ENCODE assay signal across 8 mouse cellular contexts in genomic region chr11:75152603-75153557, GRCm38 (mm10). TPM values are rescaled to one million over a fixed set of nuclear protein-coding genes. Genes with fewer than 3 reads are reported as not detected.
DNase-seq lines count a peak whose midpoint lies in the region; ATAC-seq lines count a peak whose summit lies in the region.

No protein-coding gene starts in this region.

- no peak overlapping the region for H3K4me2 ChIP-seq in embryonic facial prominence, embryonic 14.5 days (ENCODE audit: low read depth, low read length)
- no peak overlapping the region for H3K4me2 ChIP-seq in kidney, embryonic 14.5 days (replicated peaks; ENCODE audit: low read depth, low read length)
- H3K4me2 ChIP-seq in forebrain, embryonic 12.5 days: no peak overlapping the region

- 0 out of 2 replicates have a peak overlapping the region, but pooled peaks have one; percentile 1 for H3K27ac ChIP-seq in embryonic facial prominence, embryonic 14.5 days (replicated peaks; ENCODE audit: low read depth, low read length)
- peak overlapping the region; percentile 86 for H3K27ac ChIP-seq in kidney, embryonic 14.5 days (ENCODE audit: low read depth, low read length)
- no peak overlapping the region for H3K27ac ChIP-seq in forebrain, embryonic 12.5 days

- H3K36me3 ChIP-seq in embryonic facial prominence, embryonic 14.5 days (ENCODE audit: control insufficient read depth, insufficient read depth, low read length): peaks cover 29% of the 10 kb centered on the region
- peaks cover 21% of the 10 kb centered on the region; the same call in 1 of the 2 replicates for H3K36me3 ChIP-seq in kidney, embryonic 14.5 days (ENCODE audit: control insufficient read depth, insufficient read depth, low read length)
- H3K36me3 ChIP-seq in forebrain, embryonic 12.5 days (replicated peaks): peaks cover 26% of the 10 kb centered on the region

- DNase-seq in adrenal gland, adult (ENCODE audit: inconsistent age in 2 of 2, low spot score in 1 of 2): peak; percentile 50 to 70
- no peak for DNase-seq in adrenal gland, adult 8-10 months
- peak; percentile 91 for DNase-seq in 416B (ENCODE audit: low read depth)
- DNase-seq in embryonic facial prominence, embryonic 14.5 days (ENCODE audit: low spot score): no peak
- DNase-seq in natural killer cell, adult 2 months (ENCODE audit: low spot score in 2 of 2): peak; percentile 44 to 58
- DNase-seq in yolk sac, embryonic 10.5 days (ENCODE audit: low spot score): no peak

- H3K4me1 ChIP-seq in embryonic facial prominence, embryonic 14.5 days (ENCODE audit: control insufficient read depth, insufficient read depth, low read length): peaks cover 9% of the 10 kb centered on the region
- peaks cover 24% of the 10 kb centered on the region for H3K4me1 ChIP-seq in kidney, embryonic 14.5 days (ENCODE audit: control insufficient read depth, insufficient read depth, low read length)
- peaks cover 1% of the 10 kb centered on the region; the same call in 1 of the 2 replicates for H3K4me1 ChIP-seq in forebrain, embryonic 12.5 days

- no peaks in the 10 kb centered on the region for H3K9me3 ChIP-seq in embryonic facial prominence, embryonic 14.5 days (ENCODE audit: control insufficient read depth, low read length)
- no peaks in the 10 kb centered on the region for H3K9me3 ChIP-seq in kidney, embryonic 14.5 days (ENCODE audit: control insufficient read depth, low read length)
- H3K9me3 ChIP-seq in forebrain, embryonic 12.5 days: no peaks in the 10 kb centered on the region

- H3K27me3 ChIP-seq in embryonic facial prominence, embryonic 14.5 days (replicated peaks; ENCODE audit: control insufficient read depth, insufficient read depth, low read length): no peaks in the 10 kb centered on the region
- H3K27me3 ChIP-seq in kidney, embryonic 14.5 days (ENCODE audit: control insufficient read depth, insufficient read depth, low read length): no peaks in the 10 kb centered on the region
- no peaks in the 10 kb centered on the region for H3K27me3 ChIP-seq in forebrain, embryonic 12.5 days

- no peak overlapping the region for H3K4me3 ChIP-seq in embryonic facial prominence, embryonic 14.5 days (ENCODE audit: low read depth, low read length)
- no peak overlapping the region for H3K4me3 ChIP-seq in kidney, embryonic 14.5 days (ENCODE audit: low read length)
- no peak overlapping the region for H3K4me3 ChIP-seq in forebrain, embryonic 12.5 days (replicated peaks)

- ATAC-seq in embryonic facial prominence, embryonic 14.5 days (ENCODE audit: low read depth): no peak
- peak; percentile 41; the same call in 1 of the 2 replicates for ATAC-seq in kidney, embryonic 14.5 days (ENCODE audit: low FRiP score, low TSS enrichment)
- ATAC-seq in forebrain, embryonic 12.5 days (ENCODE audit: low FRiP score): no peak

- H3K9ac ChIP-seq in embryonic facial prominence, embryonic 14.5 days (ENCODE audit: low read depth, low read length): no peak overlapping the region
- peak overlapping the region; percentile 23; the same call in 1 of the 2 replicates for H3K9ac ChIP-seq in kidney, embryonic 14.5 days (ENCODE audit: low read depth, low read length)
- H3K9ac ChIP-seq in forebrain, embryonic 12.5 days: no peak overlapping the region

- WGBS in embryonic facial prominence, embryonic 14.5 days: 73% methylated on average over 18 of the region's 18 CpGs
- WGBS in kidney, embryonic 14.5 days: 46% methylated on average over 18 of the region's 18 CpGs
- 84% methylated on average over 18 of the region's 18 CpGs for WGBS in forebrain, embryonic 12.5 days

RNA-seq across cellular contexts. Expression of gene Hic1, which starts 16.4 kb away (rescaled TPM):
- total RNA-seq in adrenal gland, adult 8-10 months (2022): 10 to 100 TPM in 2 of 4 experiments, 1 to 10 TPM in 2; 7.7 to 16.5 (median 11.4) TPM
- 13.1 and 17.8 TPM in 2 replicates for polyA plus RNA-seq in embryonic facial prominence, embryonic 14.5 days (2014; fragmentation: Nextera tagmentation; extraction: Ambion mirVana)
- 16.9 and 26.6 TPM in 2 replicates for polyA plus RNA-seq in kidney, embryonic 14.5 days (2014; fragmentation: Nextera tagmentation; extraction: Ambion mirVana)
- polyA plus RNA-seq in forebrain, embryonic 12.5 days (2016; fragmentation: Nextera tagmentation; extraction: Ambion mirVana): 3.2 and 4.4 TPM in 2 replicates

RNA-seq across cellular contexts. Expression of gene Ovca2, which starts 25.8 kb away (rescaled TPM):
- 10 to 100 TPM; 22.3 to 28.9 (median 25.9) TPM for total RNA-seq in adrenal gland, adult 8-10 months (2022)
- 23.1 and 26.5 TPM in 2 replicates for polyA plus RNA-seq in embryonic facial prominence, embryonic 14.5 days (2014; fragmentation: Nextera tagmentation; extraction: Ambion mirVana)
- 33.3 and 33.4 TPM in 2 replicates for polyA plus RNA-seq in kidney, embryonic 14.5 days (2014; fragmentation: Nextera tagmentation; extraction: Ambion mirVana)
- 24.3 and 25.3 TPM in 2 replicates for polyA plus RNA-seq in forebrain, embryonic 12.5 days (2016; fragmentation: Nextera tagmentation; extraction: Ambion mirVana)

RNA-seq across cellular contexts. Expression of gene Dph1, which starts 38.2 kb away (rescaled TPM):
- total RNA-seq in adrenal gland, adult 8-10 months (2022): 10 to 100 TPM; 32.3 to 46.1 (median 44.7) TPM
- polyA plus RNA-seq in embryonic facial prominence, embryonic 14.5 days (2014; fragmentation: Nextera tagmentation; extraction: Ambion mirVana): 22.5 and 23.8 TPM in 2 replicates
- 25.7 and 29.2 TPM in 2 replicates for polyA plus RNA-seq in kidney, embryonic 14.5 days (2014; fragmentation: Nextera tagmentation; extraction: Ambion mirVana)
- 15.7 and 16.6 TPM in 2 replicates for polyA plus RNA-seq in forebrain, embryonic 12.5 days (2016; fragmentation: Nextera tagmentation; extraction: Ambion mirVana)

RNA-seq across cellular contexts. Expression of gene Rtn4rl1, which starts 40.7 kb away (rescaled TPM):
- 10 to 100 TPM; 39.9 to 74.9 (median 58.7) TPM for total RNA-seq in adrenal gland, adult 8-10 months (2022)
- polyA plus RNA-seq in embryonic facial prominence, embryonic 14.5 days (2014; fragmentation: Nextera tagmentation; extraction: Ambion mirVana): 4.9 TPM in 2 replicates
- 2.7 and 4.2 TPM in 2 replicates for polyA plus RNA-seq in kidney, embryonic 14.5 days (2014; fragmentation: Nextera tagmentation; extraction: Ambion mirVana)
- 1.7 and 1.8 TPM in 2 replicates for polyA plus RNA-seq in forebrain, embryonic 12.5 days (2016; fragmentation: Nextera tagmentation; extraction: Ambion mirVana)

Comparison
In these comparisons a context has a peak if more than half of its experiments do, and no peak if none do; other contexts are left out.
1. DNase-seq: peak in adrenal gland, adult (2 of 2), 416B (single experiment) and natural killer cell, adult 2 months (2 of 2); none in adrenal gland, adult 8-10 months (single experiment), embryonic facial prominence, embryonic 14.5 days (single experiment) and yolk sac, embryonic 10.5 days (single experiment).